Mouse (Mus musculus): ENCODE results near the gene Prkar1b. TPM values are rescaled to one million over a fixed set of nuclear protein-coding genes. Genes with fewer than 3 reads are reported as not detected.
A peak's percentile ranks its signal among the peaks of the same experiment; 100 is the strongest.

Prkar1b gene
- total RNA-seq, 2 experiments from 2014 or later: 435 to 459 TPM

GRCm38 (mm10) chr5:139073977-139074376, 75.8 kb downstream of the Prkar1b start:
- no peak for DNase-seq (ENCODE audit: low spot score in 2 of 2)

GRCm38 (mm10) chr5:139072866-139073265, 76.9 kb downstream of the Prkar1b start:
- DNase-seq (ENCODE audit: low spot score in 2 of 2): no peak

GRCm38 (mm10) chr5:139066861-139067614, 82.8 kb downstream of the Prkar1b start:
- DNase-seq (ENCODE audit: low spot score in 2 of 2): no peak

- DNase-seq (ENCODE audit: low spot score in 2 of 2): no peak
Measured at GRCm38 (mm10) chr5:139064611-139065010, 85.2 kb downstream of the Prkar1b start.

GRCm38 (mm10) chr5:139061680-139062079, 88.1 kb downstream of the Prkar1b start:
- no peak for DNase-seq (ENCODE audit: low spot score in 2 of 2)

- DNase-seq (ENCODE audit: low spot score in 2 of 2): no peak
Measured at GRCm38 (mm10) chr5:139060460-139061051, 89.2 kb downstream of the Prkar1b start.

GRCm38 (mm10) chr5:139053176-139053575, 96.6 kb downstream of the Prkar1b start:
- DNase-seq (ENCODE audit: low spot score in 2 of 2): no peak

GRCm38 (mm10) chr5:139051276-139051675, 98.5 kb downstream of the Prkar1b start:
- DNase-seq (ENCODE audit: low spot score in 2 of 2): peak; percentile 51 to 80

GRCm38 (mm10) chr5:139049367-139049766, 100.4 kb downstream of the Prkar1b start:
- peak in 1 of 2 experiments; percentile 36 for DNase-seq (ENCODE audit: low spot score in 2 of 2)

GRCm38 (mm10) chr5:139047171-139047570, 102.6 kb downstream of the Prkar1b start:
- no peak for DNase-seq (ENCODE audit: low spot score in 2 of 2)

- DNase-seq (ENCODE audit: low spot score in 2 of 2): no peak
Measured at GRCm38 (mm10) chr5:139046636-139047035, 103.2 kb downstream of the Prkar1b start.

- no peak for DNase-seq (ENCODE audit: low spot score in 2 of 2)
Measured at GRCm38 (mm10) chr5:139043546-139043945, 106.3 kb downstream of the Prkar1b start.

- no peak for DNase-seq (ENCODE audit: low spot score in 2 of 2)
Measured at GRCm38 (mm10) chr5:139042299-139042698, 107.5 kb downstream of the Prkar1b start.

GRCm38 (mm10) chr5:139035171-139035570, 114.6 kb downstream of the Prkar1b start:
- no peak for DNase-seq (ENCODE audit: low spot score in 2 of 2)

GRCm38 (mm10) chr5:139034746-139035145, 115.1 kb downstream of the Prkar1b start:
- no peak for DNase-seq (ENCODE audit: low spot score in 2 of 2)

GRCm38 (mm10) chr5:139033406-139034317, 116.1 kb downstream of the Prkar1b start:
- DNase-seq (ENCODE audit: low spot score in 2 of 2): no peak

- DNase-seq (ENCODE audit: low spot score in 2 of 2): no peak
Measured at GRCm38 (mm10) chr5:139027603-139028002, 122.2 kb downstream of the Prkar1b start.

GRCm38 (mm10) chr5:139024351-139025105, 125.3 kb downstream of the Prkar1b start:
- DNase-seq (ENCODE audit: low spot score in 2 of 2): no peak

- no peak for DNase-seq (ENCODE audit: low spot score in 2 of 2)
Measured at GRCm38 (mm10) chr5:139020595-139020994, 129.2 kb downstream of the Prkar1b start.

GRCm38 (mm10) chr5:139017371-139018124, 132.3 kb downstream of the Prkar1b start:
- DNase-seq (ENCODE audit: low spot score in 2 of 2): no peak
